Mouse (Mus musculus): ENCODE data around the gene Ptprf.

- no peak for TF ChIP-seq TAL1 (IDR thresholded peaks at IDR 0.05; ENCODE audit: low read length)
- TF ChIP-seq GATA1 (IDR thresholded peaks at IDR 0.05; ENCODE audit: low read length), result no peak
These were observed 21.2 kb downstream of the Ptprf start for GRCm38 (mm10) chr4:118269999-118270398.

All from erythroblast, embryonic 14.5 days (primary cell).